Mouse (Mus musculus) heart, adult 2 months (tissue): Measurements from ENCODE around the gene Apof. TPM values are rescaled to one million over a fixed set of nuclear protein-coding genes. Genes with fewer than 3 reads are reported as not detected.

Source experiments
- DNase-seq, 2 experiments: peaks; one replicate each; pipeline ENCODE4 v3.0.0; 2021
- H3K27ac ChIP-seq: fragments of 200-600 bp; 2 replicates; pipeline ENCODE4 v1.8.1; 2022
- H3K27me3 ChIP-seq: fragments of 200-500 bp; 2 replicates; pipeline ENCODE4 v1.6.1; 2012; ENCODE audit warnings: mild to moderate bottlenecking, low read length, inconsistent platforms, mixed read lengths; ENCODE audit not compliant: control insufficient read depth, insufficient read depth
- H3K36me3 ChIP-seq: fragments of 200-500 bp; 2 replicates; pipeline ENCODE4 v1.6.1; 2012; ENCODE audit warnings: low read length, inconsistent platforms; ENCODE audit not compliant: control insufficient read depth, insufficient read depth
- H3K4me1 ChIP-seq: fragments of 200-500 bp; 2 replicates; pipeline ENCODE4 v1.6.1; 2011; ENCODE audit warnings: low read length; ENCODE audit not compliant: control insufficient read depth, insufficient read depth
- H3K4me3 ChIP-seq: fragments of 200-600 bp; 2 replicates; pipeline ENCODE4 v1.8.1; 2022
- H3K79me2 ChIP-seq: fragments of 200-500 bp; replicated peaks from 2 replicates; pipeline ENCODE4 v1.6.1; 2012; ENCODE audit warnings: mild to moderate bottlenecking, inconsistent platforms, low read length, moderate library complexity, mixed read lengths; ENCODE audit not compliant: control insufficient read depth, insufficient read depth
- H3K9ac ChIP-seq: fragments of 200-500 bp; 2 replicates; pipeline ENCODE4 v1.6.1; 2012; ENCODE audit warnings: low read depth, mild to moderate bottlenecking, control low read depth, inconsistent platforms, low read length, mixed read lengths
- CTCF ChIP-seq: fragments of 200-600 bp; IDR thresholded peaks from 2 replicates; pipeline ENCODE4 v1.8.1; 2022; ENCODE audit warnings: antibody characterized with exemption, mild to moderate bottlenecking, moderate library complexity
- EP300 ChIP-seq: fragments of 200-500 bp; IDR thresholded peaks from 2 replicates; pipeline ENCODE4 v1.6.1; 2011; ENCODE audit warnings: low read depth, low read length, control low read depth; ENCODE audit not compliant: insufficient read depth
- POLR2A ChIP-seq: fragments of 200-500 bp; IDR thresholded peaks from 2 replicates; pipeline ENCODE4 v1.6.1; 2011; ENCODE audit warnings: mild to moderate bottlenecking, low read depth, low read length, control low read depth; ENCODE audit not compliant: insufficient read depth
- WGBS: fragments of 180-500 bp; shearing (Covaris S2); methylation state at CpG from one replicate; pipeline ENCODE4 v1.1.7; 2018; 5-methylcytosine and 5-hydroxymethylcytosine counted together
- intact Hi-C: fragments of 180-260 bp; cut with DNase I; formaldehyde crosslinking; loops from one replicate; pipeline ENCODE4 v1.15.1; 2025
- polyA plus RNA-seq: library from polyadenylated mRNA; depleted of rRNA; stranded (reverse); fragments of >200 nt; gene quantifications from 2 replicates; pipeline ENCODE4 v1.2.3, GENCODE M21; 2012
- total RNA-seq, 2 experiments: library from RNA; stranded (reverse); gene quantifications; 2 replicates each; pipeline ENCODE4 v1.2.3; 2021

Apof gene
- total and polyA plus RNA-seq, 3 experiments, result not detected

- TF ChIP-seq EP300, result peak; percentile 90
- no peak for TF ChIP-seq CTCF
- peaks cover 4% of the 10 kb centered on the region for H3K4me1 ChIP-seq
- H3K9ac ChIP-seq, result no peak overlapping the region
- DNase-seq, result peak; percentile 61 to 71
- intact Hi-C loops, result no loop called here
- no peak overlapping the region for H3K4me3 ChIP-seq
- 34% methylated on average over 15 of the region's 15 CpGs for whole genome bisulfite sequencing
- peak overlapping the region; percentile 36 for H3K27ac ChIP-seq
- H3K79me2 ChIP-seq, result no peaks in the 10 kb centered on the region
- no peaks in the 10 kb centered on the region for H3K27me3 ChIP-seq
- H3K36me3 ChIP-seq, result no peaks in the 10 kb centered on the region
These were observed 30.5 kb upstream of the Apof start for GRCm38 (mm10) chr10:128237807-128238480.

GRCm38 (mm10) chr10:128239140-128239539 is 29.3 kb upstream of the Apof start:
- Histone ChIP-seq H3K4me3 (no peak overlapping the region), H3K27me3 (no peaks in the 10 kb centered on the region), H3K79me2 (no peaks in the 10 kb centered on the region), H3K27ac (no peak overlapping the region), H3K9ac (no peak overlapping the region), H3K36me3 (no peaks in the 10 kb centered on the region), H3K4me1 (peaks cover 5% of the 10 kb centered on the region)
- WGBS, result 98% methylated on average over 4 of the region's 4 CpGs
- DNase-seq, result no peak
- TF ChIP-seq EP300 (no peak), POLR2A (no peak), CTCF (no peak)
- intact Hi-C loops, result no loop called here

- Histone ChIP-seq H3K27me3 (no peaks in the 10 kb centered on the region), H3K27ac (no peak overlapping the region), H3K79me2 (no peaks in the 10 kb centered on the region), H3K4me3 (no peak overlapping the region), H3K36me3 (no peaks in the 10 kb centered on the region), H3K9ac (no peak overlapping the region), H3K4me1 (peaks cover 5% of the 10 kb centered on the region)
- no peak for DNase-seq
- TF ChIP-seq CTCF (no peak), POLR2A (no peak), EP300 (no peak)
- 82% methylated on average over 18 of the region's 18 CpGs for WGBS
- intact Hi-C loops, result no loop called here
These were observed 28.3 kb upstream of the Apof start for GRCm38 (mm10) chr10:128240131-128240530.

- Histone ChIP-seq H3K36me3 (no peaks in the 10 kb centered on the region), H3K4me1 (peaks cover 7% of the 10 kb centered on the region), H3K4me3 (no peak overlapping the region), H3K27ac (peak overlapping the region; percentile 7; the same call in 1 of the 2 replicates), H3K9ac (no peak overlapping the region), H3K79me2 (no peaks in the 10 kb centered on the region), H3K27me3 (no peaks in the 10 kb centered on the region)
- intact Hi-C loops, result no loop called here
- peak; percentile 52 to 54 for DNase-seq
- WGBS, result 39% methylated on average over 8 of the region's 8 CpGs
- TF ChIP-seq POLR2A (no peak), EP300 (no peak), CTCF (no peak)
These were observed 25.2 kb upstream of the Apof start for GRCm38 (mm10) chr10:128243252-128243651.

- no peaks in the 10 kb centered on the region for H3K79me2 ChIP-seq
- no peaks in the 10 kb centered on the region for H3K36me3 ChIP-seq
- no peak for DNase-seq
- peaks cover 5% of the 10 kb centered on the region for H3K4me1 ChIP-seq
- WGBS, result 89% methylated on average over 15 of the region's 15 CpGs
- no peaks in the 10 kb centered on the region for H3K27me3 ChIP-seq
- no peak overlapping the region; the same call in 1 of the 2 replicates for H3K27ac ChIP-seq
- TF ChIP-seq CTCF, result no peak
- no peak for TF ChIP-seq EP300
- no peak for TF ChIP-seq POLR2A
- H3K4me3 ChIP-seq, result no peak overlapping the region
- intact Hi-C loops, result no loop called here
- no peak overlapping the region for H3K9ac ChIP-seq
These were observed 24.4 kb upstream of the Apof start for GRCm38 (mm10) chr10:128244121-128244520.

- intact Hi-C loops, result loop anchor here (2.0 kb wide), 1 partner anchor 22 kb away; the partner anchor contains the start of gene Apof
- Histone ChIP-seq H3K27ac (peak overlapping the region; percentile 89), H3K79me2 (no peaks in the 10 kb centered on the region), H3K4me1 (peaks cover 5% of the 10 kb centered on the region), H3K9ac (peak overlapping the region; percentile 63), H3K4me3 (peak overlapping the region; percentile 58), H3K36me3 (no peaks in the 10 kb centered on the region), H3K27me3 (no peaks in the 10 kb centered on the region)
- WGBS, result 36% methylated on average over 17 of the region's 17 CpGs
- TF ChIP-seq POLR2A, result peak; percentile 91
- peak; percentile 90 for TF ChIP-seq EP300
- TF ChIP-seq CTCF, result no peak
- DNase-seq, result peak; percentile 75 to 82
These were observed 21.3 kb upstream of the Apof start for GRCm38 (mm10) chr10:128247020-128247732.
